Mouse (Mus musculus) kidney, embryonic 16.5 days (tissue): ENCODE results near the gene Ift122. TPM values are rescaled to one million over a fixed set of nuclear protein-coding genes. Genes with fewer than 3 reads are reported as not detected.
A peak's percentile ranks its signal among the peaks of the same experiment; 100 is the strongest.
"Not testable (repeated sequence)": the region's sequence is repeated elsewhere in the genome, so short reads cannot be mapped to it uniquely, and the experiment has no call there.

ENCODE experiments used
- ATAC-seq: fragments of 200-750 bp; cut with Nextera tagmentation; 2 replicates; pipeline ENCODE4 v1.8.0; 2017; ENCODE audit warnings: moderate TSS enrichment; ENCODE audit not compliant: low FRiP score, low TSS enrichment
- H3K27ac ChIP-seq: fragments of 300-500 bp; sonication (generic); 2 replicates; pipeline ENCODE4 v1.5.1; 2014; ENCODE audit warnings: low read length
- H3K27me3 ChIP-seq: fragments of 300-500 bp; sonication (generic); 2 replicates; pipeline ENCODE4 v1.6.1; 2014; ENCODE audit warnings: low read length, control low read depth, mixed read lengths; ENCODE audit not compliant: insufficient read depth
- H3K36me3 ChIP-seq: fragments of 300-500 bp; sonication (generic); 2 replicates; pipeline ENCODE4 v1.6.1; 2014; ENCODE audit warnings: low read length, control low read depth, mixed read lengths; ENCODE audit not compliant: insufficient read depth
- H3K4me1 ChIP-seq: fragments of 300-500 bp; sonication (generic); 2 replicates; pipeline ENCODE4 v1.6.1; 2014; ENCODE audit warnings: low read length, control low read depth, mixed read lengths; ENCODE audit not compliant: insufficient read depth
- H3K4me2 ChIP-seq: fragments of 300-500 bp; sonication (generic); replicated peaks from 2 replicates; pipeline ENCODE4 v1.6.1; 2014; ENCODE audit warnings: low read depth, low read length
- H3K4me3 ChIP-seq: fragments of 300-500 bp; sonication (generic); 2 replicates; pipeline ENCODE4 v1.5.1; 2014; ENCODE audit warnings: mild to moderate bottlenecking, low read length
- H3K9ac ChIP-seq: fragments of 300-500 bp; sonication (generic); replicated peaks from 2 replicates; pipeline ENCODE4 v1.6.1; 2014; ENCODE audit warnings: low read length
- H3K9me3 ChIP-seq: fragments of 300-500 bp; sonication (generic); 2 replicates; pipeline ENCODE4 v1.6.1; 2016; ENCODE audit warnings: low read length, control low read depth
- WGBS: fragments of 180-500 bp; shearing (Covaris S2); extraction: QIAGEN DNeasy Blood & Tissue Kit; methylation state at CpG from one replicate; pipeline ENCODE4 v1.1.7; 2014; 5-methylcytosine and 5-hydroxymethylcytosine counted together
- polyA plus RNA-seq: library from polyadenylated mRNA; unstranded; fragments of >200 nt; fragmentation: Nextera tagmentation; extraction: Ambion mirVana; gene quantifications from 2 replicates; pipeline ENCODE4 v1.2.1, GENCODE M21; 2015

Ift122 gene
- polyA plus RNA-seq, 1 experiment from 2014 or later: 38.4 TPM

GRCm38 (mm10) chr6:115860027-115860556 lies 6.8 kb downstream of the Ift122 start:
- 0 out of 2 replicates have a peak overlapping the region, but pooled peaks have one; percentile 35 for H3K27ac ChIP-seq
- WGBS: 56% methylated on average over 7 of the region's 7 CpGs

GRCm38 (mm10) chr6:115863340-115863841 lies 10.1 kb downstream of the Ift122 start:
- no peak for ATAC-seq
- Histone ChIP-seq H3K9ac (no peak overlapping the region), H3K4me3 (no peak overlapping the region), H3K36me3 (peaks cover 8% of the 10 kb centered on the region; the same call in 1 of the 2 replicates), H3K27ac (peak overlapping the region; percentile 66), H3K27me3 (no peaks in the 10 kb centered on the region), H3K9me3 (no peaks in the 10 kb centered on the region), H3K4me2 (no peak overlapping the region), H3K4me1 (peaks cover 29% of the 10 kb centered on the region)
- 55% methylated on average over 7 of the region's 7 CpGs for WGBS

More at GRCm38 (mm10) chr6:115860027-115860556, 6.8 kb downstream of the Ift122 start:
- H3K4me3 ChIP-seq: no peak overlapping the region
- ATAC-seq: no peak
- peaks cover 33% of the 10 kb centered on the region for H3K4me1 ChIP-seq
- H3K27me3 ChIP-seq: no peaks in the 10 kb centered on the region
- no peaks in the 10 kb centered on the region for H3K9me3 ChIP-seq
- 0 out of 2 replicates have a peak overlapping the region, but pooled peaks have one; percentile 22 for H3K9ac ChIP-seq
- no peak overlapping the region for H3K4me2 ChIP-seq
- peaks cover 4% of the 10 kb centered on the region; the same call in 1 of the 2 replicates for H3K36me3 ChIP-seq

GRCm38 (mm10) chr6:115865246-115865645 lies 12.0 kb downstream of the Ift122 start:
- 88% methylated on average over 4 of the region's 4 CpGs for WGBS
- Histone ChIP-seq H3K27me3 (no peaks in the 10 kb centered on the region), H3K4me3 (no peak overlapping the region), H3K27ac (no peak overlapping the region), H3K9ac (no peak overlapping the region), H3K4me1 (peaks cover 17% of the 10 kb centered on the region), H3K9me3 (no peaks in the 10 kb centered on the region), H3K4me2 (no peak overlapping the region), H3K36me3 (peaks cover 8% of the 10 kb centered on the region; the same call in 1 of the 2 replicates)
- ATAC-seq: no peak

GRCm38 (mm10) chr6:115867157-115867556 lies 13.9 kb downstream of the Ift122 start:
- H3K9ac ChIP-seq, H3K4me3 ChIP-seq, H3K4me2 ChIP-seq, ATAC-seq, H3K4me1 ChIP-seq, H3K36me3 ChIP-seq, H3K9me3 ChIP-seq, H3K27ac ChIP-seq, H3K27me3 ChIP-seq: not testable (repeated sequence)
- no CpG with 5 or more reads among the region's 3 CpGs for WGBS

GRCm38 (mm10) chr6:115871318-115871717 lies 18.0 kb downstream of the Ift122 start:
- H3K4me2 ChIP-seq, H3K27me3 ChIP-seq, ATAC-seq, H3K4me3 ChIP-seq, H3K9me3 ChIP-seq, H3K4me1 ChIP-seq, H3K9ac ChIP-seq, H3K27ac ChIP-seq, H3K36me3 ChIP-seq: not testable (repeated sequence)
- no CpG with 5 or more reads among the region's 3 CpGs for WGBS

- H3K27me3 ChIP-seq: no peaks in the 10 kb centered on the region
- H3K36me3 ChIP-seq: peaks cover 18% of the 10 kb centered on the region; the same call in 1 of the 2 replicates
- H3K9me3 ChIP-seq: no peaks in the 10 kb centered on the region
- no peak overlapping the region for H3K27ac ChIP-seq
- WGBS: 82% methylated on average over 2 of the region's 2 CpGs
- H3K9ac ChIP-seq: no peak overlapping the region
- ATAC-seq: no peak
- H3K4me3 ChIP-seq: no peak overlapping the region
- no peak overlapping the region for H3K4me2 ChIP-seq
- no peaks in the 10 kb centered on the region for H3K4me1 ChIP-seq
Measured at GRCm38 (mm10) chr6:115877239-115877638, 24.0 kb downstream of the Ift122 start.

- Histone ChIP-seq H3K4me3 (no peak overlapping the region), H3K27me3 (no peaks in the 10 kb centered on the region), H3K9me3 (no peaks in the 10 kb centered on the region), H3K4me2 (no peak overlapping the region), H3K4me1 (no peaks in the 10 kb centered on the region), H3K9ac (no peak overlapping the region), H3K36me3 (peaks cover 18% of the 10 kb centered on the region; the same call in 1 of the 2 replicates), H3K27ac (no peak overlapping the region)
- 80% methylated on average over 6 of the region's 6 CpGs for WGBS
- no peak for ATAC-seq
Measured at GRCm38 (mm10) chr6:115878694-115879093, 25.4 kb downstream of the Ift122 start.

- WGBS: 53% methylated on average over 6 of the region's 6 CpGs
- no peak overlapping the region for H3K4me2 ChIP-seq
- peaks cover 21% of the 10 kb centered on the region; the same call in 1 of the 2 replicates for H3K36me3 ChIP-seq
- no peaks in the 10 kb centered on the region for H3K9me3 ChIP-seq
- no peak for ATAC-seq
- no peaks in the 10 kb centered on the region for H3K27me3 ChIP-seq
- no peak overlapping the region for H3K4me3 ChIP-seq
- no peaks in the 10 kb centered on the region for H3K4me1 ChIP-seq
- H3K27ac ChIP-seq: no peak overlapping the region
- H3K9ac ChIP-seq: no peak overlapping the region
Measured at GRCm38 (mm10) chr6:115879736-115880135, 26.5 kb downstream of the Ift122 start.

GRCm38 (mm10) chr6:115880751-115881150 lies 27.5 kb downstream of the Ift122 start:
- Histone ChIP-seq H3K27ac (no peak overlapping the region), H3K4me3 (no peak overlapping the region), H3K36me3 (peaks cover 24% of the 10 kb centered on the region; the same call in 1 of the 2 replicates), H3K9me3 (no peaks in the 10 kb centered on the region), H3K27me3 (no peaks in the 10 kb centered on the region), H3K4me1 (no peaks in the 10 kb centered on the region), H3K4me2 (no peak overlapping the region), H3K9ac (no peak overlapping the region)
- ATAC-seq: peak; percentile 54; the same call in 1 of the 2 replicates
- WGBS: 78% methylated on average over 8 of the region's 8 CpGs

GRCm38 (mm10) chr6:115884018-115884417 lies 30.7 kb downstream of the Ift122 start:
- no peak overlapping the region for H3K4me2 ChIP-seq
- no peak overlapping the region for H3K27ac ChIP-seq
- H3K9ac ChIP-seq: no peak overlapping the region
- peaks cover 5% of the 10 kb centered on the region; the same call in 1 of the 2 replicates for H3K9me3 ChIP-seq
- H3K4me1 ChIP-seq: no peaks in the 10 kb centered on the region
- H3K36me3 ChIP-seq: peaks cover 33% of the 10 kb centered on the region
- H3K27me3 ChIP-seq: no peaks in the 10 kb centered on the region
- H3K4me3 ChIP-seq: no peak overlapping the region
- no peak for ATAC-seq
